Mouse (Mus musculus) adrenal gland, postnatal 4 days (tissue): ENCODE measurements around the gene Znhit2. TPM values are rescaled to one million over a fixed set of nuclear protein-coding genes. Genes with fewer than 3 reads are reported as not detected.
"Not testable (repeated sequence)": the region's sequence is repeated elsewhere in the genome, so short reads cannot be mapped to it uniquely, and the experiment has no call there.

ENCODE experiments used
- DNase-seq, 2 experiments: peaks; one replicate each; pipeline ENCODE4 v3.0.0; 2021 to 2022; ENCODE audit warnings: low spot score in 2 of 2, mixed read lengths in 2 of 2
- long read RNA-seq, 2 experiments: library from polyadenylated mRNA; stranded (forward); transcript quantifications; one replicate each; pipeline ENCODE4 v2.0.0; 2021
- total RNA-seq, 2 experiments: library from RNA; stranded (reverse); gene quantifications; 2 replicates each; pipeline ENCODE4 v1.2.3; 2021

Gene Znhit2
- 10 to 100 TPM; 28.0 to 31.0 TPM for total RNA-seq
- long read RNA-seq, experiment 1, transcript Znhit2-201 (1 exons, 1,281 nt) = major isoform, 33 of 33 reads
- long read RNA-seq, experiment 1, partial matches to known transcripts = 0 of 33 reads
- long read RNA-seq, experiment 1, other reads (novel, unspliced or antisense) = 0 of 33 reads
- long read RNA-seq, experiment 2, transcript Znhit2-201 (1 exons, 1,281 nt) = major isoform, 50 of 50 reads
- long read RNA-seq, experiment 2, partial matches to known transcripts = 0 of 50 reads
- long read RNA-seq, experiment 2, other reads (novel, unspliced or antisense) = 0 of 50 reads

DNA sequence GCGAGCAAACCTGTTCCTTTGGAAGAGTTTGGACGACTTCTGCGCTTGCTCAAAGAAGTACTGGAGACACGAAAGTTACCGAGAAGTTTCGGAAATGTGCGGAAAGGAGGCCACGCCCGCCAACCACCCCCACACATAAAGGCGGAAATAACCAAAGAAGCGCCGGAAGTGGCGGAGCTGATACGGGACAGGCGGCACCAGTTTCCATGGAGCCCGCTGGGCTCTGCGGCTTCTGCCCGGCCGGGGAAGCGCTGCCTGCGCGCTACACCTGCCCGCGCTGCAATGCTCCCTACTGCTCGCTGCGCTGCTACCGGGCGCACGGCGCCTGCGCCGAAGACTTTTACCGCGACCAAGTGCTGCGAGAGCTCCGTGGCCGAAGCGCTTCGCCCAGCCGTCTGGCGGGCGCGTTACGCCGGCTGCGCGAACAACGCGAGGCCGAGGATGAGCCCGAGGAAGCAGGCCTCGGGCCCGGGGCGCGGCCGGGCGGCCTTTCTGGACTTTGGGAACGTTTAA lies at the start of gene Znhit2:
Gene Znhit2, plus strand, starts transcription at position 172 of the 513 bp plus-strand sequence.
- peak; percentile 74 to 87 for DNase-seq

DNA sequence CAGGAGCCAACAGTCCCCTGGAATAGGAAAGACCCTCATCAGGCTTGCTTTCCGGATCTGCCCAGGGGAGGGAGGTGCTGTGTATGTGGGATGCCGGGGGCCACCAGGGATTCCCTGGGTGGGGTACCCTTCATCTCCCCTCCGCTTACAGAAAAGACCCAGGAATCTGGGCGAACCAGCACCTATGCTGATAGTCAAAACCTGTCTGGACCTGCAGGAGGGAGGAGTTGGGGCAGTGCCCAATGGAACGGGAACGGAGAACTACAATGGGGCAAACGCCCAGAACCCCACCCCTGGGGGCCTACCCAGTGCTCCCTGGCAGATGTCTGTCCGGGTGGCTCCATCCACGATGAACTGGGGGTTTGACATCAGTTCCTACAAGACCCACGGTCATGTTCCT lies 47.3 kb upstream of the Znhit2 start:
- DNase-seq = no peak

DNA sequence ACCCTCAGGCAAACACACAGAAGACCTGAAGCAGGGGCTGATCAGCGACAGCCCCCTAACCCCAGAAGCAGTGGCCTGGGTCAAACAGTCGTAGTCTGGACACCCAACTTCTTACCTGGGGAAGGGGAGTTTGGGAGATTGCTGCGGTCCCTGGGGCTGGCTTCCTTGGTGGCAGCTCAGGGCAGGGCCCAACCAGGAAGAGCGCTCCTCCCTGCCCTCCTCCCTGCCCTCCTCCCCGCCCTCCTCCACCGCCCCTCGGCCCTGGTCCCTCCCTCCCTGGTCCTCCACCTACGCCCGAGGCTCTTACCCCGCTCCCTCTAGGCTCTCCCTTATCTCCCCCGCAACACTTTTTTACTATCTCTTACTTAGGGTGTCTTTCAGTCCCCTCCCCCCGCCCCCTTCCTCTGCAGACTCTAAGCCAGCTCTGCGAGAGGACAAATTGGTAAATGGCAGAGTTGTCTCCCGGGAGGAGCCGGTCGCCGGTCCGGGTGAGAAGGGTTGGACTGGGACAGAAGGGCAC lies 45.9 kb upstream of the Znhit2 start:
- no peak for DNase-seq

DNA sequence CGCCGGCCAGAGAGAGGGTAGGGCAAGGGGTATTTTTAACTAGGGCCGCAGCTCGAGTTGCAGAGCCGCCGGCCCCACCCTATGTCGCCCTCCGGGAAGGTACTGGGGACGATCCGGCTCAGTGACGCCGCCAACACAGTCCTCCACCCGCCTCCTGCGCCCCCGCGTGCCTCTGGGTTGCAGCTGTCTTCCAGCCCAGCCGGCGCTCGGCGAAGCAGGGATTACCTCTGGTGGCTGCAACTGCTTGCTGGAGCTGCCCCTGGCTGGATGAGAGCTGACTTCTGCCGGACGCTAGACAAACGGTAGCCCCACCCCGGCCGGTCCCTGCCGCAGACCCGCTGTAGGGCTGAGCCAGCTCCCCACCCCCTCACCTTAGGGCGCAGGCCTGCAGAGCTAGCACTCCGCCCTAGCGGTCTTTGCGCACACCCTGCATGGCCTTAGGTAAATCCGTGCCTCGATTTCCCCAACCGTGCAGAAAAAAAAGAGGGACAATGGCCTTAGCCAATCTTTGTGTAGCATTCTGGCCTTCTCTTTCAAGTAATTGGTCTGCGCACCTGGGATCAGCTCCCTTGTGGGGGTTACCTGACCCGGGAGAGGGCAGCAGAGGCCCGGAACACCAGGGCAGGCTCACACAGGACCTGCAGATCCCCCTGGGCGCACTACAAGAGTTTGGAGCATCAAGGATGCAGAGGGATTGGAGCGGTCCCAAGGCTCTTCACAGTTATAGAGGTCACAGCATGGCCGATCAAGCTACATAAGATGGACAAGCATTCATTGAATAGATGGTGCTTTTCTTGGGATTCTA lies 45.3 kb upstream of the Znhit2 start, which contains the start of gene Capn1:
Gene Capn1, minus strand, starts transcription at position 387 of the 805 bp plus-strand sequence.
- DNase-seq = peak; percentile 46 to 58

DNA sequence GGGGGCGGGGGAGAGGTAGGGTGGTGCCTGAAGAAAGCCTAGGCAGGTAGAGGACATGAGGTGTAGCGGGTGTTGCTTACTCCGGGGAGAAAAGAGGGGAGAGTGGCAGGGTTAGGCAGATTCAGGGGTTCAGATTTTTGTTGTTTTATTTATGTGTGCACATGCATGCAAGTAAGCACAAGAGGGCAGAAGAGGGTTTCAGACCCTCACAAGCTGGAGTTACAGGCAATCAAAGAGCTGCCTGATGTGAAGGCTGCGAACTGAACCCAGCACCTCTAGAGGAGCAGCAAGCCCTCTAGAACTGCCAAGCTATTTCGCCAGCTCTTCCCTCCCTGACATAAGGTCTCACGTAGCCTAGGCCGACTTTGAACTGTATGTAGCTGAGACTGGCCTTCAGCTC lies 44.5 kb upstream of the Znhit2 start:
- no peak for DNase-seq

DNA sequence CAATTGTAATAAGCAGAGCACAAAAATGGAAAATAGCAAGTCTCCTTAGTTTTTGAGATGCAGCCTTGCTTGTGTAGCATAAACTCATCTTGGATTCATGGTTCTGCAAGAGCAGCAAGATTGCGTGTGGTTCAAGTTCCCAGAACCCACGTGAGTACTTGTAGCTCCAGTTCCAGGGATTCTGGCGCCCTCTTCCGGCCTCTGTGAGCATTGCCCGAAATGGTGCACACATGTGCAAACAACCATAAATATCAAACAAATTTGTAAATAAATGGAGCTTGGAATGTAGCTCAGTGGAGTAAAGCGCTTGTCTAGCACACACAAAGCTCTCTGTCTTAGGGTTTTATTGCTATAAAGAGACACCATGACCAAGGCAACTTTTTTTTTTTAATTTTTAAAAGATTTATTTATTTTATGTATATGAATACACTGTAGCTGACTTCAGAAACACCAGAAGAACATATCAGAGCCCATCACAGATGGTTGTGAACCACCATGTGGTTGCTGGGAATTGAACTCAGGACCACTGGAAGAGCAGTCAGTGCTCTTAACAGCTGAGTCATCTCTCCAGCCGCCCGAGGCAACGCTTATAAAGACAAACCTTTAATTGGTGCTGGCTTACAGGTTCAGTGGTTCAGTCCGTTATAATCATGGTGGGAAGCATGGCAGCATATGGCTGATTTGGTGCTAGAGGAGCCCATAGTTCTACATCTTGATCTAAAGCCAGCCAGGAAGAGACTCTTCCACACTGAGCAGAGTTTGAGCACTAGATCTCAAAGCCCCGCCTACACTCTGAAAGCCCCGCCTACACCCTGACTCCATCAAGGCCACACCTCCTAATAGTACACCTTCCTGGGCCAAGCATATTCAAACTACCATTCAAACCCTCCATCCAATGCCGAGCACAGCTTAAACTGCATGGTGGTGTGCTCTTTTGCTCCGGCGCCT lies 42.6 kb upstream of the Znhit2 start:
- DNase-seq = peak; percentile 63 to 78

DNA sequence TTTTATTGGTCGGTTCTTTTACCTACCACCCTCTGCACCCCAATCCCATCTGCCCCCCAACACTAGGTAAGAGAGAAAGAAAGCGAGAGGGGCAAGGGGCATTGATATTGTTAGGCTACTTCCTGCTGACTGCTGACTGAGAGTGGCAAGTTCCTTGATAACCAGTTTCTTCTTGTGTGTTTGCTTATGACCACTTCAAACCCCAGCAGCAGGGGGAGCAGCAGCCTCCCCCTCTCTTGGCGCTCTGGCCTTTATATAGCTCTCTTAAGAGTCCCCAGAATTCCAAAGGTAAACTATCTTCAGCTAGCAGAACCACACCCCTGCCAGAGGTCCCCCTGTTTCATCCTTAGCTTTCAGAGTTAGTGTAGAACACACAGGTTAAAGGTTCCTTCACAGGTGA lies 40.7 kb upstream of the Znhit2 start:
- no peak for DNase-seq

DNA sequence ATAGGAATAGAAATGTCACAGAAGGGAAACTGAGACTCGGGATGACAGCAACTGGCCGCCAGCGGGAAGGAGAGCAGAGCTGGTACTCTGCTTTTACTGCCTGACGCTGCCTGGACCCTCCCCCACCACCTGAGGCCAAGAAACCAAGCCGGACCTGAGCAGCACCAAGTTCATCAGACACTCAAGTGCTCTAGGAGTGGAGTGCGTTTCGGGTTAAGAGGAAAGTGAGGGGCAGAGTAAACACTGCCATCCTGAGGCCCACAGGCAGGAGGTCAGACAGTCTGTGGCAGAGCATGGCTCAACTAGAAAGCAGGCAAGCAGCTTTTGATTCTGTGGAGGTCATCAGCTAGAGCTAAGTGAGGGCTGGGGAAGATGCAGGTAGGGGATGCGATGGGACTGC lies 37.9 kb upstream of the Znhit2 start:
- no peak for DNase-seq

DNA sequence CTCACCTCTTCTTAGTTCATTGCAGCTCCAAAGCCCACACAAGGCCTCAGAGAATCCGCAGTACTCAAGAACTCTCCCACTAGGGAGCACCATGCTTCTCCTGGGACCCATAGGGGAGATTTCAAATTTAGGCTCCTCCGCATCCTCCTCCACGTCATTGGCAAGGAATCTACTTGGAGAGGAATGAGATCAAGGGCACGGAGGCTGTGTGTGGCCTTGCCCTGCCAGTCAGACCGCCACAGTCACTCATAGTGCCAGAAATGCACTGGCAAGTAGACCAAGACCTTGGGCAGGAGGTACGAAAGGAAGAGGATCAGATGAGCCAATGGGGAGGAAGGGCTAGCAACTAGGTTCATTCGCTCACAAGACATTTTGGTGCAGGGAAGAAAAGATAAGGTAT lies 37.1 kb upstream of the Znhit2 start:
- DNase-seq = peak in 1 of 2 experiments; percentile 32

DNA sequence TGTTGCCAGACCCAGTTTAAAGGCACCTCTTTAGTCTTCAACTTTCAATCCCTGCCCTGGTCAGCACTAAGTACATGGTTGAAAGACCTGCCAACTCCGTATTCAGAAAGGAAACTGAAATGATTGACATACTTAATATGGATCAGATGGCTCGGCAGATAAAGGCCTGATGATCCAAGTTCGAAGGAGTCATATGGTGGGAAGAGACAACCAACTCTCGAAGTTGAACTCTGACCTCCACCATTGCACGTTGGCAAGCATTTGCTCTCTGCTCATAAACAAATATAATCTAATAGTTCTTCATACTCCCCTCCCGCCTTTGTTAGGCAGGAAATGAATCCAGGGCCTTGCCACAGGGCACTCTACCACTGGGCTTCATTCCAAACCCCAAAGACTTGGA lies 32.0 kb upstream of the Znhit2 start:
- no peak for DNase-seq

DNA sequence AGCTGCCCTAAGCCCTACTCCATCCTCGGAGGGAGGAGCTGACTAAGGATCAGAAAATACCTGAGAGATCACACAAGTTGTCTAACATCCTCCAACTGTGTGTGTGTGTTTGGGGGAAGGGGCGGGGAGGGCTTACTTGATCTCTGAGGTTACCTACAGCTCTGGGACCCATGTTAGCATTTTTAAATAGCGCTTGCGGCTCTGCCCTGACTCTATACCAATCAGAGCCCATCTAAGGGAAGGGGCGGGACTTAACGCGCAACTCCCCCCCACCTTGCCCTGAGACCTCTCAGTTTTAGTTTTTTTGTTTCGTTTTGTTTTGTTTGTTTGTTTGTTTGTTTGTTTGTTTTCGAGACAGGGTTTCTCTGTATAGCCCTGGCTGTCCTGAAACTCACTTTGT lies 31.6 kb upstream of the Znhit2 start:
- no peak for DNase-seq

DNA sequence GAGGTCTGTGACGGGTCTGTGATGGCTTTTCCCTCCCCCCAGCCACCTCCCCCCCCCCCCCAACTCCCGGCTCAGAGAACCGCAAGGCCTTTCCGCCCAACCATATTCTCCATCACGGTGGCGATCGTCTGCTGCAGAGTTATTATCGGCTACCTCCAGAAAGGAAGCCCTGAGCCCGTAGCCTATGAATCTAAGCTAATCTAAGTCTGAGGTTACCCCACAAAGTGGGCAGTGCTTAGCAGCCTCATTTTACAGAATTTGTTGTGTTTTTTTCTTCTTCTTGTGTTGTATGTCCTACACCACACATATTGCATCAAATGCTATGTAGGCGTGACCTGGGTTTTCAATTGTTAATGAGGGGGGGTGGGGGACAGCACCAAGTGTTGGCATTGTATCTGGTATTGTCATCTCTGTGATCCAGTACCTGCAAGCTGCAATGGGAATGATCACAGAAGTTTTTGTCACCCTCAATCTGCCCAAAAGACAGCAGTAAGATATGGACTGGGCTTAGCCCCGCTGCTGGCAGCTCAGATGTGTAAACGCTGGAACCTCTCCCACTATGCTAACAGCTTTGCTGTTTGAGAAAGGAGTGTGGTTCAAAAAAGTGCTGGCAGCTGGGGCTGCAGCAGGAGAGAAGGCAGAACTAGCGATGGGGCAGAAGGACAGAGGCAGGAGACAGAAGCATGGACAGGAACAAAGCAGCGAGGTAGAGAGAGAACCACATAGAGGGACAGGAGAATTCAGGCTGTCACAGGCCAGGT lies 30.3 kb upstream of the Znhit2 start:
- no peak for DNase-seq

DNA sequence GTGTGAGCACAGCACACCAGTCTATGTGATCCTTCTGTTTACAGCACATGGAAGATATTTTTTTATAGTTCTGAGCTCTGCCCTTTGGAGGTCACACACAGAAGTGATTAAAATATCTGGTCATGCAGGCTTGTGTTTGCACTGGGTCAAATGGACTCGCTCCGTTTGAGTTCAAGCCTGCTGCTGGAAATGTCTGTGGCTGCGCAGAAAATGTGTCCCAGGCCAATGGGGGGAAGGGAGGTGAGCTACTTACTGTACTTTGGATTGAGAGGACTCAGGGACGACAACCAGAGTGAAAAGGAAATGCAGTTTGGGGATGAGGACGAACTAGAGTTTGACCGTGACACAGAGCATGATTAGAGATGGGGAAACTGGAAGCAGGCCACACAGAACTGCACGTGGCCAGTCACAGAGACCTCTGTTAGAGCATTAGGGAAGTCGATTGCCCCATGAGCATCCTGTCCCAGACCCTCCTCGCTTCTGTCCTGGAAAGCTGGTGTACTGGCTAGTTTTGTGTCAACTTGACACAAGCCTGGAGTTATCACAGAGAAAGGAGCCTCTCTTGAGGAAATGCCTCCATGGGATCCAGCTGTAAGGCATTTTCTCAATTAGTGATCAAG lies 24.9 kb upstream of the Znhit2 start:
- DNase-seq = no peak

DNA sequence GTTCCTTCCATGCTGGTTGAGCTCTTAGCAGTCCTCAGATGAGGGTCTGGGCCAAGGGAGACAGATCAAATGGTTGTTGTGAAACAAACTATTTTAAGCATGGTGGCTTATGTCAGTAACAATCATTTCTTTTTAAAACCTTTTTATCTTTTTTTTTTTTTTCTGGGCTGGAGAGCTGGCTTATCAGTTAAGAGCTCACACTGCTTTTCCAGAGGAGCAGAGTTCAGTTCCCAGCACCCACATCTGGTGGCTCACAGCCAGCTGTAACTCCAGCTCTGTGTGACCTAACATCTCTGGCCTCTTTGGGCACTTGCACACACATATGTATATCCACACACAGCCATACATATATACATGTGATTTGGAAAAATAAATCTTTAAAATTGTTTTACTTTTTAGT lies 23.3 kb upstream of the Znhit2 start:
- no peak for DNase-seq

DNA sequence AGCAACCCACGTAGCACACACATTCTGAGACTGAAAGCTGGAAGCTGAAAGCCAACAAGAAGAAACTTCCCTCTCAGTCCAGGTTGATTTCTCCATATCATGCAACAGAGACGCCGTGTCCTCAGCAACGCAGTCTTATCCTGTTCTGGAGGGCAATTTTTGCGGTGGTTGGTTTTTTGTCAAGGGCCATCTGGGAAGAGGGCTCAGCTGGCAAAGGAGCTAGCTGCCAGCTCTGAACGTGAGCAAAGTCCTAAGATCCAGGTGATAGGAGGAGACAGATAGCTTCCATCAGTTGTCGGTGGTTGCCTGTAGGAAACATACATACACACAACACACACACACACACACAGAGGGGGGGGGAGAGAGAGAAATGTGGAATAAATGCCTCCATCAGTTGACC lies 22.7 kb upstream of the Znhit2 start:
- no peak for DNase-seq

DNA sequence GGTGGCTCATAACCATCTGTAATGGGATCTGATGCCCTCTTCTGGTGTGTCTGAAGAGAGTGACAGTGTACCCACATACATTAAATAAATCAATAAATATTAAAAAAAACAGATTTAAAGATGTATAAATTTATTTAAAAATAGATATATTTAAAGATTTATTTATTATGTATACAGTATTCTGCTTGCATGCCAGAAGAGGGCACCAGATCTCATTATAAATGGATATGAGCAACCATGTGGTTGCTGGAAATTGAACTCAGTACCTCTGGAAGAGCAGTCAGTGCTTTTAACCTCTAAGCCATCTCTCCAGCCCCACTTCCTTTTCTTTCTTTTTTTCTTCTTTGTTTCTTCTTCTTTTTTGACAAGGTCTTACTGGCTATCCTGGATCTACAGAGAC lies 21.0 kb upstream of the Znhit2 start:
- DNase-seq = no peak

DNA sequence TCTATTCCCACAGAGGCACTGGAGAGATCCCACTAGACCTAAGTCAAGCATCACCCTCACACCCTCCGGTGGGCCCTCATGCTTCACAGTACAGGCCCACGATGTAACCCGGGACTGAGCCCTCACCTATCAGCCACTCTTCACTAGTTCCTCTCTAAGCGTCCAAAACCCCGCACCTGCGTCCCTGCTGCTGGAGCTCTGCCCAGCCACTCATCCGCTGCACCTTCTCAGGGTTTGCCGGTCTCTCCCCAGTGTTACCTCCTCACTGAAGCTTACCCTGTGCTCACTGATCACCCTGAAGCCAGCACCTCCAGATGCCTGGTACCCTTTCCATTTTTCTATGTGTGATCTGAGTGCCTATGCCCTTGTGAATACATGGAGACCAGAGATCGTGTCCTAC lies 18.7 kb upstream of the Znhit2 start:
- no peak for DNase-seq

DNA sequence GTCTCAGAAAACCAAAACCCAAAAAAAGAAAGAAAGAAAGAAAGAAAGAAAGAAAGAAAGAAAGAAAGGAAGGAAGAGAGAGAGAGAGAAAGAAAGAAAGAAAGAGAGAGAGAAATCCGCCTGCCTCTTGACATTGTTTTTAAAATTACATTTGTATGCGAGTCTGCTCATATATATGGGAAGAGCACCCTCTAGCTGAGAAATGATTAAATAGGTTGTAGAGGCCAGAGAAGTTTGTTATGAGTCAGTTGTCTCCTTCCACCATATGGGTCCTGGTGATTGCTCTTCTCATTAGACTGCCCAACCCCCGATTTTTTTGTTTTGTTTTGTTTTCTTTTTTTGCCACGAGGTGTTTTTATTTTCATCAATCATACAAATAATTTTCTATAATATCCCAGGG lies 16.9 kb upstream of the Znhit2 start:
- not testable (repeated sequence) for DNase-seq

DNA sequence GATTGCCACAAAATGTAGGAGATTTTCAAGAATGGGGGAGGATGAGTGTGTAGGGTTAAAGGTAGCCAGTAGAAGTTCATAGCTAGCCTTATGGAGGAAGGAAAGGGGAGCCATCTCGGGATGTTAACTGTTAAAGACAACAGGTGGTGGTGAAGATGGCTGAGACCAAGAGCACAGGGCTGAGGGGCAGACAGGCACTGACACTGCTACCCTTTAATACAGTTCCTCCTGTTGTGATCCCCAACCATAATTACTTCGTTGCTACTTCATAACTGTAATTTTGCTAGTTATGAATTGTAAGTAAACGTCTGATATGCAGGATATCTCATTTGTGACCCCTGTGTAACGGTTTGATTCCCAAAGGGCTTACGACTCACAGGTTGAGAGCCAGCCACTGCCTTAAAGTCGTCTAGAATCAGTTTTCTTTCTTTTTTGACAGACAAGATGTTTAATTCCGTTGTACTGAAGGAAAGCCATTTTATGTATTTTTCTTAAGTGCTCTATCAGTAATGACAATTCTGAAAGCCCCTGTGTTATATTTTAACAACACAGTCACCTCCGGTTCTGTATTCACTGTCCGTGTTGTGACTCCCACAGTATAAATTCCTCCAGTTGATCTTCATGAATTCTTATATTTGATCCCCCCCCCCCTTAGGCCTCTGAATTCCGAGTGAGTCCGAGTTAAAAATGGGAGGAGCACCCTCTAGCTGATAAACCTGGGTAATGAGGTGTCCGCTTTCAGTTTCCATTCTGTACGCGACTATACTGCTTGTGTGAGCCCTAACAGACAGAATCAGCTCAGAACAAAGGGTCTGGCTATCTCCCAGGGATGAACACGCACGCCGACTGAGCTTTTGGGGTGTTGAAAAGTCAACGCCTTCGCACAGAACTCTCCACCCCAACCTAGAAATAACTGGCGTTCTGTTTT lies 15.4 kb upstream of the Znhit2 start:
- DNase-seq = no peak
